Comparison of ENCODE assay signal across 8 mouse cellular contexts in the genomic region with DNA sequence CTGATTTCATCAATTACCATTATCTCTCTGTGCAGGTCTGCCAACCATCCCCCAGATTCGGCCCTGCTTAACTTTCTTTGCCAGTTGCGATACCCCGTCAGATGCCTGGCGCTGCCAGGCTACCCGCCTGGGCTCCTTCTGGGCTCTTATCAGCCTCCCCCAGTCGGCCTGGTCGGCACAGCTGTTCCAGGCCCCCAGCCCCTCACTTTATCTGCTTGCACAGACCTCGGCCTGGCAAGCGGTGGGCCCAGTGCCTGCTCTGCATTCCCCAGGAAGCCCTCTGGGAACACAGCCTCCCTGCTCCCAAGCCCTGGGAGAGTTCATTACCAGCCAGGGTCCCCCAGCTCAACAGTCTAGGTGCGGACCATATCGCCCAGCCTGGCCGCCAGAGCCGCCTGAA.
A peak's percentile ranks its signal among the peaks of the same experiment; 100 is the strongest.
DNase-seq lines count a peak whose midpoint lies in the region; ATAC-seq and TF ChIP-seq lines count a peak whose summit lies in the region.
"Had no signal": no experiment of that assay in that cellular context is flagged by ENCODE, and none has a peak within 500 bp of the region (broad histone marks: within the 10 kb centered on the region; RNA-seq: fewer than 3 reads in every experiment).

No protein-coding gene starts in this region.

- no peaks in the 10 kb centered on the region for H3K9me3 ChIP-seq in lung, embryonic 14.5 days (ENCODE audit: low read depth, low read length)
- no peaks in the 10 kb centered on the region for H3K9me3 ChIP-seq in embryonic facial prominence, embryonic 13.5 days
- H3K9me3 ChIP-seq in hindbrain, embryonic 15.5 days: no peaks in the 10 kb centered on the region
- no peaks in the 10 kb centered on the region for H3K9me3 ChIP-seq in neural tube, embryonic 13.5 days

- peaks cover 56% of the 10 kb centered on the region for H3K4me1 ChIP-seq in lung, embryonic 14.5 days (ENCODE audit: insufficient read depth)
- peaks cover 84% of the 10 kb centered on the region for H3K4me1 ChIP-seq in embryonic facial prominence, embryonic 13.5 days
- H3K4me1 ChIP-seq in hindbrain, embryonic 15.5 days (replicated peaks): peaks cover 78% of the 10 kb centered on the region
- H3K4me1 ChIP-seq in neural tube, embryonic 13.5 days (replicated peaks): peaks cover 89% of the 10 kb centered on the region

- no peaks in the 10 kb centered on the region for H3K36me3 ChIP-seq in lung, embryonic 14.5 days (ENCODE audit: insufficient read depth)
- no peaks in the 10 kb centered on the region for H3K36me3 ChIP-seq in embryonic facial prominence, embryonic 13.5 days
- H3K36me3 ChIP-seq in hindbrain, embryonic 15.5 days: no peaks in the 10 kb centered on the region
- H3K36me3 ChIP-seq in neural tube, embryonic 13.5 days: no peaks in the 10 kb centered on the region

- no peak overlapping the region for H3K4me3 ChIP-seq in lung, embryonic 14.5 days (ENCODE audit: low read depth, low read length)
- H3K4me3 ChIP-seq in embryonic facial prominence, embryonic 13.5 days: no peak overlapping the region
- H3K4me3 ChIP-seq in hindbrain, embryonic 15.5 days: no peak overlapping the region
- H3K4me3 ChIP-seq in neural tube, embryonic 13.5 days: no peak overlapping the region

- DNase-seq in lung, embryonic 14.5 days: peak; percentile 43
- DNase-seq in lung, adult 18-20 months: no peak
- no peak for DNase-seq in thymus, postnatal 36 days
- no peak for DNase-seq in right cerebral cortex, postnatal 14 days

- H3K27ac ChIP-seq in lung, embryonic 14.5 days (ENCODE audit: low read depth): peak overlapping the region; percentile 88
- H3K27ac ChIP-seq in embryonic facial prominence, embryonic 13.5 days: peak overlapping the region; percentile 39; the same call in 1 of the 2 replicates
- H3K27ac ChIP-seq in hindbrain, embryonic 15.5 days (replicated peaks): peak overlapping the region; percentile 75
- peak overlapping the region; percentile 94 for H3K27ac ChIP-seq in neural tube, embryonic 13.5 days (replicated peaks)
- H3K27ac ChIP-seq: kidney, postnatal 0 days had no signal

- no peak for TF ChIP-seq CTCF in lung, embryonic 14.5 days (IDR thresholded peaks at IDR 0.05; ENCODE audit: low read depth)

- peak overlapping the region; percentile 27; the same call in 1 of the 2 replicates for H3K4me2 ChIP-seq in lung, embryonic 14.5 days
- H3K4me2 ChIP-seq in embryonic facial prominence, embryonic 13.5 days: peak overlapping the region; percentile 35
- peak overlapping the region; percentile 27; the same call in 1 of the 2 replicates for H3K4me2 ChIP-seq in hindbrain, embryonic 15.5 days
- H3K4me2 ChIP-seq in neural tube, embryonic 13.5 days: peak overlapping the region; percentile 7; the same call in 1 of the 2 replicates

- 52% methylated on average over 13 of the region's 13 CpGs for WGBS in lung, embryonic 14.5 days
- 29% methylated on average over 13 of the region's 13 CpGs for WGBS in embryonic facial prominence, embryonic 13.5 days
- WGBS in hindbrain, embryonic 15.5 days: 22% methylated on average over 13 of the region's 13 CpGs
- 22% methylated on average over 13 of the region's 13 CpGs for WGBS in neural tube, embryonic 13.5 days

- ATAC-seq in lung, embryonic 14.5 days (ENCODE audit: insufficient read depth): no peak
- no peak for ATAC-seq in embryonic facial prominence, embryonic 13.5 days (ENCODE audit: insufficient number of reproducible peaks, insufficient read depth, low FRiP score, low TSS enrichment, low read depth)
- no peak for ATAC-seq in hindbrain, embryonic 15.5 days (ENCODE audit: low FRiP score, low read depth)
- ATAC-seq in neural tube, embryonic 13.5 days (ENCODE audit: low read depth): no peak

- H3K9ac ChIP-seq in lung, embryonic 14.5 days: peak overlapping the region; percentile 11; the same call in 1 of the 2 replicates
- 0 out of 2 replicates have a peak overlapping the region, but pooled peaks have one; percentile 33 for H3K9ac ChIP-seq in embryonic facial prominence, embryonic 13.5 days
- H3K9ac ChIP-seq in hindbrain, embryonic 15.5 days: 0 out of 2 replicates have a peak overlapping the region, but pooled peaks have one; percentile 5
- peak overlapping the region; percentile 47 for H3K9ac ChIP-seq in neural tube, embryonic 13.5 days

- no peaks in the 10 kb centered on the region for H3K27me3 ChIP-seq in lung, embryonic 14.5 days (ENCODE audit: insufficient read depth, low read length)
- no peaks in the 10 kb centered on the region for H3K27me3 ChIP-seq in embryonic facial prominence, embryonic 13.5 days
- no peaks in the 10 kb centered on the region for H3K27me3 ChIP-seq in hindbrain, embryonic 15.5 days
- no peaks in the 10 kb centered on the region for H3K27me3 ChIP-seq in neural tube, embryonic 13.5 days

Comparison
In these comparisons a context has a peak if more than half of its experiments do, and no peak if none do; other contexts are left out.
1. H3K27ac ChIP-seq: peak in every context shown above with its lines; median percentile 94 in neural tube, embryonic 13.5 days; 88 in lung, embryonic 14.5 days; 75 in hindbrain, embryonic 15.5 days; 39 in embryonic facial prominence, embryonic 13.5 days.